Mouse (Mus musculus) limb, embryonic 10.5 days (tissue): Measurements from ENCODE around the gene Lcp1. TPM values are rescaled to one million over a fixed set of nuclear protein-coding genes. Genes with fewer than 3 reads are reported as not detected.
"Not testable (repeated sequence)": the region's sequence is repeated elsewhere in the genome, so short reads cannot be mapped to it uniquely, and the experiment has no call there.

Experiments
- DNase-seq: peaks from one replicate; pipeline ENCODE4 v3.0.0-alpha.2; 2017; ENCODE audit warnings: low spot score
- H3K27ac ChIP-seq: fragments of 300-500 bp; sonication (generic); 2 replicates; pipeline ENCODE4 v1.5.1; 2016; ENCODE audit warnings: mild to moderate bottlenecking
- H3K27me3 ChIP-seq: fragments of 300-500 bp; sonication (generic); 2 replicates; pipeline ENCODE4 v1.6.1; 2016; ENCODE audit warnings: low read depth, mild to moderate bottlenecking; ENCODE audit not compliant: poor library complexity, severe bottlenecking
- H3K36me3 ChIP-seq: fragments of 300-500 bp; sonication (generic); 2 replicates; pipeline ENCODE4 v1.6.1; 2016; ENCODE audit warnings: mild to moderate bottlenecking, moderate library complexity
- H3K4me1 ChIP-seq: fragments of 300-500 bp; sonication (generic); 2 replicates; pipeline ENCODE4 v1.6.1; 2016
- H3K4me3 ChIP-seq: fragments of 300-500 bp; sonication (generic); 2 replicates; pipeline ENCODE4 v1.5.1; 2016; ENCODE audit warnings: mild to moderate bottlenecking, moderate library complexity
- H3K9me3 ChIP-seq: fragments of 300-500 bp; sonication (generic); replicated peaks from 2 replicates; pipeline ENCODE4 v1.6.1; 2016; ENCODE audit warnings: mild to moderate bottlenecking
- WGBS: fragments of 180-500 bp; shearing (Covaris S2); methylation state at CpG from one replicate; pipeline ENCODE4 v1.1.7; 2016; 5-methylcytosine and 5-hydroxymethylcytosine counted together
- polyA plus RNA-seq: library from polyadenylated mRNA; unstranded; fragments of >200 nt; fragmentation: Nextera tagmentation; extraction: Ambion mirVana; gene quantifications from 2 replicates; pipeline ENCODE4 v1.2.1, GENCODE M21; 2016

Lcp1 gene
- polyA plus RNA-seq, result 20.4 and 20.9 TPM in 2 replicates

DNA sequence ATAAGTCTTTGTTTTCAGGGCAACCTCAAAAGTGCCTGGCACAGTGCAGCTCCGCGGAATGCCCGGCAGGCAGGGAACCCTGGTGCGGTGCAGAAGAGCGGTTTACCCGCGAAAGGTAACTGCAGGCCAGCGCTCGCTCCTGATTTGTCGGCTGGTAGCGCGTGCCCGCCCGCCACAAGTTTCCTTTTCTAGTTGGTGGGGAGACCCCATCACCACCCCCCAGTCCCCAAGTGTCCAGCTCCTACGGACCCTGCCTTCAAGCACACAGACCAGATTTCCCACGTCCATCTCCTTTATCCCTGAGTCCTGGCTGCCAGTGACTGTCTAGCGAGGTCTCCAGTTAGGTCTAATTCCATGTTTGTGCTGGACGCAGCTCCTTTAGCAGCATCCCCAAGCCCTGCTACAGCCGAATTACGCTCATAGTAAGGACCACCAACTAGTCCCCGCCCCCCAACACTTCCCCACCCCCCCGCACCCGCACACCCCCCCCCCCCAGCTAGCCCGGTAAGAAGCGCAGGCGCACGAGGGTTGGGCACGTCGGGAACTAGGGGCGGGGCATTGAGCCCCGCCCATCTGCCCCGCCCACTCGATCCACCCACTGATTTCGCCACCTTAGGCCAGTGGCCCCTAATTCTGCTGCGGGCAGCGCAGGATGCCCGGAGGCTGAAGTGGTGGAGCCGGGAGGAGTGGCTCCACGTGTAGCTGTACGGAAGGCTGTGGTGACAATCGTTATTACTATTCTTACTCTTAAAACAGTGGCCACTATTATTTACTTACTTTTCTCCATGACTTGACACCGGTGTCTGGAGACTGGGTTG, at the start of gene Lcp1, which contains the start of gene Lrrc63:
TSS of gene Lcp1 (plus strand) at position 601 of the 818 bp plus-strand sequence.
TSS of gene Lrrc63 (minus strand) at position 381 of the 818 bp plus-strand sequence.
- under 1% methylated on average over 42 of the region's 42 CpGs for WGBS
- no peaks in the 10 kb centered on the region for H3K36me3 ChIP-seq
- no peaks in the 10 kb centered on the region; the same call in 1 of the 2 replicates for H3K27me3 ChIP-seq
- H3K4me3 ChIP-seq, result peak within 1 kb of the TSS; percentile 69
- peak; percentile 92 for DNase-seq
- H3K9me3 ChIP-seq, result no peaks in the 10 kb centered on the region
- peaks cover 10% of the 10 kb centered on the region; the same call in 1 of the 2 replicates for H3K4me1 ChIP-seq
- H3K27ac ChIP-seq, result peak within 1 kb of the TSS; percentile 85

DNA sequence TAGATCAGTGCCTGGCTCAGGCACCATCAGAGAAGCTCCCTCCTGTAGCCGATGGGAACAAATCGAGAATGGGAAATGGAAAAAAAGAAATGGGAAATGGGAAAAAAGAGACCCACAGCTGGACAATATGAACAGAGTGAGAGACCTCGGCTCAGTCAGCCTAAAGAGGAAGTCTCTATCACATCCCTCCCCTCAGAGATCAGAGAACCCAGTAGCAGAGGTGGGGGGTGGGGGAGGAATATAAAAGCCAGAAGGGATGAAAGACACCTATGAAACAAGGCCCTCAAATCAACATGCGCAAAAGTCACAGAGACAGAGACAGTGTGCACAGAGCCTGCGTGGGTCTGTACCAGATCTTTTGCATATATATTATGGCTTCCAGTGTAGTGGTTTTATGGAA, 27.9 kb upstream of the Lcp1 start:
- WGBS, result 89% methylated on average over 5 of the region's 5 CpGs
- Histone ChIP-seq H3K9me3 (no peaks in the 10 kb centered on the region), H3K27me3 (no peaks in the 10 kb centered on the region), H3K27ac (no peak overlapping the region), H3K4me3 (no peak overlapping the region), H3K4me1 (no peaks in the 10 kb centered on the region), H3K36me3 (no peaks in the 10 kb centered on the region)
- DNase-seq, result no peak

DNA sequence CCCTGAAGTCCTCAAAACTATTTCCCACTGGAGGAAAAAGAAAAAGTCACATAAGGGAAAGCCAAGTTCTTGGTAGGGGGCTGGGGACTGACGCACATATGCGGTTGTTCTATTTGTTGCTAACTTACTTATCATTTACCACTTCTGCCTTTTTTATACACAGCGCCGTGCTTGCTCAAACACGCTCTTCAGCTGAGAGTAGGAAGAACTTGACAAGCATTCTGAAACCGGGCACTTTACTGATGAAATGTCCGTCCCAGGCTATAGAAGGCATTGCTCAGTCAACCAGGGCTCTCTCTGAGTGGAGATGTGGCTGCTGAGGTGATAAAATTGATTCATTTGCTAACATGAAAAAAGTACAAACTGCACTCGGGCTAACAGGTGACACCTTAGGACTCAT, 9.2 kb upstream of the Lcp1 start:
- 85% methylated on average over 8 of the region's 8 CpGs for WGBS
- no peaks in the 10 kb centered on the region for H3K36me3 ChIP-seq
- no peak for DNase-seq
- H3K27ac ChIP-seq, result no peak overlapping the region
- no peaks in the 10 kb centered on the region for H3K9me3 ChIP-seq
- H3K27me3 ChIP-seq, result no peaks in the 10 kb centered on the region
- no peaks in the 10 kb centered on the region for H3K4me1 ChIP-seq
- no peak overlapping the region for H3K4me3 ChIP-seq

DNA sequence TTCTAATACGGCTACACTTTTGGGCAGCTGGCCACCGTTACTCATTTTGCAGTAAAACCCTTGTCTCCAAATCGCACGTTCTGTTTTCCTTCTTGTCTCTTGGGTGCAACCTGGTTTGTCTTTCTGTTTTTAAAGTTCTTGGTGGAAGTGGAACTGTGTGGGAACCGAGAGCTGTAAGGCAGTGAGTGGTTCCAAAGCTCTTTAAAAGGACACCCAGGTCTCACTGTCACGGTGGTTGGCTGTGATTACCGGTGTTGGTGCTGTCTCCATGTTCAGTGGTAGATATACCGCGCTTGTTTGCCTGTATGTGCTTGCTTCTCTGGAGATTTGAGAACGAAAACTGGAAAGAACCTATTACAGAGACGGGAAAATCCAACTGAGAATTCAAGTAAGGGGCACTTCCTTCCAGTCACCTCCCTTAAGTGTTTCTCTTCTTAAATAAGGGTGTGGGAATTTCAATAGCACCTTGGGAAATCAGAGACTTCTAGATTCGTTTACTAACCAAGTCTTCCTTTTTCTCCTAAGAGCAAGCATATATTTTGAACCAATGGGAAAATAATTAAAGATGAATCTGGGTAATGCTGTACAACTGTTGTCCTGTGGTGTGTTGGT, 529 bp downstream of the Lcp1 start:
- no peaks in the 10 kb centered on the region for H3K9me3 ChIP-seq
- DNase-seq, result no peak
- 5% methylated on average over 12 of the region's 12 CpGs for WGBS
- peaks cover 10% of the 10 kb centered on the region; the same call in 1 of the 2 replicates for H3K4me1 ChIP-seq
- H3K4me3 ChIP-seq, result peak overlapping the region; percentile 69
- H3K36me3 ChIP-seq, result no peaks in the 10 kb centered on the region
- peak overlapping the region; percentile 85; the same call in 1 of the 2 replicates for H3K27ac ChIP-seq
- no peaks in the 10 kb centered on the region; the same call in 1 of the 2 replicates for H3K27me3 ChIP-seq

DNA sequence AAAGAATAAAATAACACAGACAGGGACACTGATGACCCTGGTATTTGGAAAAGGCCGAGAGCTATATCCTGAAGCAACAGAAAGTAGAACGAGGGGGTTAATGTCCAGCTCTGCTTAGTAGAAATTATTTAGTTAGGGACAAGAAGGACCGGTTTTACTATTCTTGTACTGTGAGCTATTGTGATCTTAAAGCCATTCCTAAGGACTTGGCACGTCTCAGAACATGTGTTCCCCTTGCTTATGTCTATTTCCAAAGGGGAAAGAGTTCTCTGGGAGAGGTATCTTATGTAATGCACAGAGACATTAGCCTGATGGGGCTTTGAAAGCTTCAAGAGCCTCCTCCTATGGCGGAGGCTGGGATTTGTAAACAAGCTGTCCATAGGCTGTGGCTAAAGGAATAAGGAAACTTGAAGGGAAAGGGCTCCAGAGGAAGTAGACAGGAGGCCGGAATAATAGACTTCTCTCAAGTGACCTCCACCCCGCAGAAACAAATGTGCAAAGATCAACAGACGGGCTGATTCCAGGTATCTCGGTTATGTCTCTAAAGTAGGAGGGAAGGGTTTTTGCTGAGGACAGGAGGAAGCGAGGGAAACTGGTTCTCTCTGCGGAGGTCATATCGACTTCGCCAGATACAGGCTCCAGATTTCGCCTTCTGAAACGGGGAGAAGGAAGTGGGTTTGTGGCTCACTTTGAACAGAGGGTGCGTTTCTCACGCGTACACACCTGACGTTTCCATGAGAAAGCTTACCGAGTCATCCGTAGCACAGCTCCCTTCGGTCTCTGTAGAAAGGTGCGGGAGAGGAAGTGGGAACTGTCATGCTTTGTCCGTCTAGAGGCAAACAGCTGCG, 5.4 kb downstream of the Lcp1 start:
- Histone ChIP-seq H3K4me3 (no peak overlapping the region), H3K27me3 (no peaks in the 10 kb centered on the region; the same call in 1 of the 2 replicates), H3K4me1 (0 out of 2 replicates have a peak, but pooled peaks cover 3% of the 10 kb centered on the region), H3K9me3 (no peaks in the 10 kb centered on the region), H3K27ac (no peak overlapping the region), H3K36me3 (no peaks in the 10 kb centered on the region)
- WGBS, result 79% methylated on average over 25 of the region's 25 CpGs
- DNase-seq, result no peak

DNA sequence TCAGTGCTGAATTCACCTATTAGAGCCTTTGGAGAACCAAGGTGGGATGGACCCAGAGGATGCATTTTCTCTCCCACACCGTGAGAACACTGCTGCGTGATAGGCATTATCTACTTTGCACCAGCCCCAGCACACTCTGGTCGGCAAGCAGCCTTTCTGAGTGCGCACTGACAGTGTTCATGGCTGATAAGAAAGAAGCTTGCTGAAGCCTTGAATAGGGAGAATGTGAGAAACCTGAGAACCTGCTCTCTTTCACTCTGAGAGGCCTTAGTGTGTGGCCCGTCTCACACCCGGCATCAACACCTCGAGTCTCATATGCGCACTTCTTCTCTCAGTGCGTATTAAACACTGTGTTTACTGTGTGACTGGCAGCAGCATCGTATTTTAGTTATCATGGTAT, 7.6 kb downstream of the Lcp1 start:
- Histone ChIP-seq H3K27me3 (no peaks in the 10 kb centered on the region), H3K9me3 (no peaks in the 10 kb centered on the region), H3K4me3 (no peak overlapping the region), H3K36me3 (no peaks in the 10 kb centered on the region), H3K4me1 (no peaks in the 10 kb centered on the region), H3K27ac (no peak overlapping the region)
- no peak for DNase-seq
- WGBS, result 75% methylated on average over 10 of the region's 10 CpGs

DNA sequence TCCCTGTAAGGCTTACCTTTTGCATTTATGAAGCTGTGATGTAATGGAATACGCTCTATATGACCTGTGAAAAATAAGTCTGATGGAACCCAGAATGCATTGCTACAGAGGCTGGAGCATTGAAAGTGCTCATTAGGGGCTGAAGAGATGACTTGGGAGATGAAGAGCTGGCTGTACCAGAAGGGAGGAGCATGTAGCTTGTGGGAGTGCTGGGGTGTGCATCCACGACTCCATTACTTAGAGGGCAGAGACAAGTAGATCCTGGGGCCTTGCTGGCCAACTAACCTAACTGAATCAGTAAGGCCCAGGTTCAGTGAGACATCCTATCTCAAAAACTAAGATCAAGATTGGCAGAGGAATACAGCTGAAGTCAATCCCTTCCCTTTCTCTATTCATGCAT, 8.3 kb downstream of the Lcp1 start:
- H3K9me3 ChIP-seq, result no peaks in the 10 kb centered on the region
- no peak overlapping the region for H3K27ac ChIP-seq
- no peaks in the 10 kb centered on the region for H3K4me1 ChIP-seq
- no peaks in the 10 kb centered on the region for H3K36me3 ChIP-seq
- H3K27me3 ChIP-seq, result no peaks in the 10 kb centered on the region
- no peak overlapping the region for H3K4me3 ChIP-seq
- DNase-seq, result no peak
- 92% methylated on average over 2 of the region's 2 CpGs for WGBS

DNA sequence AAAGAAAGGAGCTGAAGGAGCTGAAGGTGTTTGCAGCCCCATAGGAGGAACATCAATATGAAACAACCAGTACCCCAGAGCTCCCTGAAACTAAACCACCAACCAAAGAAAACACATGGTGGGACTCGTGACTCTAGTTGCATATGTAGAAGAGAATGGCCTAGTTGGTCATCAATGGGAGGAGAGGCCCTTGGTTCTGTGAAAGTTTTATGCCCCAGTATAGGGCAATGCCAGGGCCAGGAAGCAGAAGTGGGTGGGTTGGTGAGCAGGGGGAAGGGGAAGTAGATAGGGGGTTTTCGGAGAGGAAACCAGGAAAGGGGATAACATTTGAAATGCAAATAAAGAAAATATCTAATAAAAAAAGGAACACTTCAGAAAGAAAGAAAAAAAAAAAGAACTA, 16.8 kb downstream of the Lcp1 start:
- 83% methylated on average over 2 of the region's 2 CpGs for WGBS
- not testable (repeated sequence) for H3K4me1 ChIP-seq, H3K9me3 ChIP-seq, H3K27ac ChIP-seq, H3K36me3 ChIP-seq, H3K4me3 ChIP-seq, H3K27me3 ChIP-seq, DNase-seq

DNA sequence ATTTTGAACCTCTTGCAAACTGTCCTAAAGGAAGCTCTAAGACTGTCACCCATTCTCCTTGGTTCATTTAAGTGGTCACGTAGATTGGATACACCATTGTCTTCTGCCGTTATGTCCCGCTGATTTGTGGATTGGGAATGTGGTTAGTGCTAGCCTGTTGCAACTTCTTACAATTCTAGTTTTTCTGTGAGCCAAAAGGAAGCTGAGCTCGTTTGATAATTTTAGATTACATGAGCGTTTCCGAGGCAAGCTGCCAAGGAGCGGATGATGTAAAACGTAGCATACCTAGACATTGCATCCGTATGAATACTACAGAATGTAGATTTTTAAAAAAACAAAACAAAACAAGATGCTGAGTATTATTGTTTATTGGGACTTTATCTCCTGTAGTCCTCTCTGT, 17.3 kb downstream of the Lcp1 start:
- no peak for DNase-seq
- no peaks in the 10 kb centered on the region for H3K36me3 ChIP-seq
- H3K9me3 ChIP-seq, result no peaks in the 10 kb centered on the region
- no peaks in the 10 kb centered on the region for H3K4me1 ChIP-seq
- no peak overlapping the region for H3K4me3 ChIP-seq
- no peak overlapping the region for H3K27ac ChIP-seq
- no peaks in the 10 kb centered on the region for H3K27me3 ChIP-seq
- whole genome bisulfite sequencing, result 87% methylated on average over 9 of the region's 9 CpGs

DNA sequence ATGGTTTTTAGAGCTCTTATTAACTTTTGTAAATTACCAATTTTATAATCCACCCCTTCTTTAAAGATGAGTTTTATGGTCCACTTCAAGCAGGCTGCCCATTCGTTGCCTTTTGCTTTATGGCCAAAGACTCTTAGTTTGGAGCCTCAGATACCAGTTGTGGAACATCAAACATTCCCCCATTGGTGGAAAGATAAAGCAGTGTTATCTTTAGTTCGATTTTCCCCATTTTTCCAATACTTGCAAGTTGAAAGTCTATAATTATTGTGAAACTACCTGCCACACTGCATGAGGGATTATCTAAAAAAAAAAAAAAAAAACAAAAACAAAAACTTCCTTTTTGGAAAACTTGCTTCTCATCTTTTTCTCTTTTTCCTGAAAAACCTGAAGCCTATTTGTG, 19.8 kb downstream of the Lcp1 start:
- H3K27ac ChIP-seq, result no peak overlapping the region
- H3K4me3 ChIP-seq, result no peak overlapping the region
- 70% methylated on average over 2 of the region's 2 CpGs for WGBS
- no peaks in the 10 kb centered on the region for H3K4me1 ChIP-seq
- no peak for DNase-seq
- H3K9me3 ChIP-seq, result no peaks in the 10 kb centered on the region
- no peaks in the 10 kb centered on the region for H3K27me3 ChIP-seq
- H3K36me3 ChIP-seq, result no peaks in the 10 kb centered on the region

DNA sequence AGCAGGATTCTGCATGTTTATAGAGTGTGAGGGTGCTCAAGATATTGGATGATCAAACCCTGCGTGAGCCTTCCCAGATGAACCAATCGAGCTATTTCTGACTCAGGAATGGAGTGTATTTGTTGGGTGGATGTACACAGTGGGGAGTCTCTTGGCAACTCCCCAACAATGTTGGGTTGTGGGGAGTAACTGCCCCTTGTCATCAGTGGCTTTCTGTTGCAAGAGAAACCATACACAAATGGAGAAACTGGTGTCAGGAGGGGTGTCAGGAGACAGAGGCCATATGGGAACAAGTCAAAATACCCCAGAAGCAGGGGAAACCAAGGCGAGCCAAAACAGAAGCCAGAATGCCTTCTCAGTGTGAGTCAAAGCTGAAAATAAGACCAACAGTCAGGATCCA, 20.2 kb downstream of the Lcp1 start:
- no peak overlapping the region for H3K4me3 ChIP-seq
- 86% methylated on average over 3 of the region's 3 CpGs for WGBS
- H3K36me3 ChIP-seq, result no peaks in the 10 kb centered on the region
- H3K27me3 ChIP-seq, result no peaks in the 10 kb centered on the region
- DNase-seq, result no peak
- H3K9me3 ChIP-seq, result no peaks in the 10 kb centered on the region
- no peaks in the 10 kb centered on the region for H3K4me1 ChIP-seq
- H3K27ac ChIP-seq, result no peak overlapping the region

DNA sequence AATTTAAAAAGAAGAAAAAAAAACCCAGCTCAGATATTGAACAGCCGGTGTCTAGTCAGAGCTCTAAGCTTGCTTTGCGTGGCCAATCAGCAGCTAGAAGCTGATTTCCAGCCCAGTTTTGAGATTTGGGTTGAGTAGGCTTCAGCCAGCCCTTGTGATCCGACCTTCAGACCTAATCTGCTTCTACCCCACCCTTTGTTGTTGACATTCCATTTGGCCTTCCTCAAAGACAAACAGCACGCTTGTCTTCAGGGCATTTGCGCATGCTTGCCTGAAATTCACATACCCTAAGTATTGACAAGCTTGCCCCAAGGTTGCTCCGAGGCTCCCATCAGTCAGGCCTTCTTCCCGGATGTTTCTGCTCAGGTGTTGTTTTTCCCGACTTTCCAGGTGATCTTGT, 23.6 kb downstream of the Lcp1 start:
- H3K27me3 ChIP-seq, result no peaks in the 10 kb centered on the region
- no peaks in the 10 kb centered on the region for H3K9me3 ChIP-seq
- no peak for DNase-seq
- no peak overlapping the region for H3K27ac ChIP-seq
- H3K4me3 ChIP-seq, result no peak overlapping the region
- H3K4me1 ChIP-seq, result no peaks in the 10 kb centered on the region
- no peaks in the 10 kb centered on the region for H3K36me3 ChIP-seq
- 82% methylated on average over 8 of the region's 8 CpGs for WGBS

DNA sequence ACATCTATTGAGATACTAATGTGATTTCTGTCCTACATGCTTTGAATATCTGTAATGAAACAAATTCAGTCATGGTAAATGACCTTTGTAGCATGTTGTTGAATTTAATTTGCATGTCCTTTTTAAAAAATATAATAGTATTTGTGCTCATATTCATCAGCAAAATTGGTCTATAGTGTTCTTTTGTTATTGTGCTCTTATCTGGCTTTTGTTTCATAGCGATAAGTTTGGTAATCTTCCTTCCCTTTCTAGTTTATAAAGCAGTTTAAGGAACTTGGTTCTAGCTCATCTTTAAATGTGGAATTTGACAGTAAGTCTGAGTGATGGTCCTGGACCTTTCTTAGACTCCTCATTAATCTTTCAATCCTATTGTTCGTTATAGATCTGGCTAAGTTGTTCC, 28.5 kb downstream of the Lcp1 start:
- Histone ChIP-seq H3K4me1 (no peaks in the 10 kb centered on the region), H3K9me3 (no peaks in the 10 kb centered on the region), H3K36me3 (no peaks in the 10 kb centered on the region), H3K4me3 (no peak overlapping the region), H3K27me3 (no peaks in the 10 kb centered on the region), H3K27ac (no peak overlapping the region)
- WGBS, result 88% methylated on average over 2 of the region's 2 CpGs
- no peak for DNase-seq
